Mouse (Mus musculus) retina, adult 2 months (tissue): Measurements from ENCODE around the gene Tnk2.

ENCODE experiments used
- DNase-seq: peaks from one replicate; pipeline ENCODE4 v3.0.0-alpha.2; 2012; ENCODE audit warnings: low read depth, low spot score

Tnk2 gene

DNA sequence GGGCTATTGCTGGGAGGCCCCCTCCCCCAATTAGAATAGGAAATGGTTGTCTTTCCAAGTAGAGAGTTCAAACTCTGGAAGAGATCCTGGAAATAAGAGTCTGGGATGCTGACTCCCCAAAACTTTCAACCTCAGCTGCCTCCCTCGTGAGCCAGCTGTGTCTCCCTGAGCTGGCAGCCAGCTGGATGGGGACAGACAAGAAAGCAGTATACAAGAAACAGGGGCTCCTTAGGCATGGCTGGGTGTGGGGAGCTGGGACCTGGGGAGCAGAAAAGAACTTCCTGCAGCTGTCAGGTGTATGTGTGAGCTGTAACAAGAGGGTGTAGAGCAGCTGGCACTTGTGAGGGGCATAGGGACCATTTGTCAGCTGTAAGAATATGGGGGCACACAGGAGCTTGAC, 16.4 kb downstream of the Tnk2 start:
- DNase-seq = no peak

DNA sequence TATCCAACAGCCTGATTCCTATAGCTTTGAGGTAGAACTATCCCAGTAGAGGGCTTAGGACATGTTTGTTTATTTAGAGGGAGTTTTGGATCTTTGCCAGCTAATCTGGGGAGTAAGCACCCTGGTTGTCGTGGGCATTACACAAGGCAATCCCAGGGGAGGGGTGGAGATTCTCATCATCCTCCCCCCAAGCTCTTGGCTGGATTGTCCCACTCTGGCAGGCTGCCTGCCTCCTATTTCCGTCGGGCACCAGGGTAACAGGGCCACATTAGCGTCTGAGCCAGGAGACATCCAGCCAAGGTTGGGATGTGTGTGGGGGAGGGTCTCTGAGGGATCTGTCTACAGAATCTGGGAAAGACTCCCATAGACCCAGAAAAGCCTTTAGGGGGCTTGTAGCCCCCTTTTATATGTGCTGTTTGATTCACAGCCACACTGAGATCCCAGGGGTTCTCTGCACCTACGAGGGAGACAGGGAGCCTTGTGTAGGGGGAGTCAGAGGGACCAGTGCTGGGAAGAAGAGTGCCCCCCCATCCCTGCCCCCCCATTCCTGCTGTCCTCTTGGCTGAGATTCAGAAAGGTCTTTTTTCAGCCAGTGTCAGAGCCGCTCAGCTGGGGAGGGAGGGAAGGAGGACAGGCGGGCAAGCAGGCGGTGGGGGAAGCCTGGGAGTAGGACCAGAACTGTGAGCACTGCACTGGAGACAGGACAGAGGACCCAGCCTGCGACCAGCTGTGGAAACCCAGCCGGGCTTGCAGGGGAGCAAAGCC, 17.1 kb downstream of the Tnk2 start:
- DNase-seq = no peak

DNA sequence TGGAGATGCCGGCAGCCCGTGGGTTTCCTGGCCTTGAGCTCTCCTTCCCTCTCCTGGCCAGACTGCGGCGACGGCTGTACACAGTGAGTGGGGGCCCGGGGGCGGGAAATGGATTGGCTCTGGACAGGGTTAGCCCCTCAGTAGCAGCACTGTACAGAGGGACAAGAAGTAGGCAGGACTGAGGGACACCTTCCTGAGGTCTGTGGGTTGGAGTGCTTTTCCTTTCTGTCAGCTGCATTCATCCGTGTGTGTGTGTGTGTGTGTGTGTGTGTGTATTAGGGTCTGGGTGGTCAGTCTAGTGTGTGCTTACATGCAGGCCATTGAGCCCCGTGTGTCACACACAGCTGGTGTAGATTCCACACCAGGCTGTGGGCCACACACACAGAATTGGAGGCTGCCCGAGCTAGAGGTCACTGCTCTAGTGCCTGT, 17.8 kb downstream of the Tnk2 start:
- no peak for DNase-seq

DNA sequence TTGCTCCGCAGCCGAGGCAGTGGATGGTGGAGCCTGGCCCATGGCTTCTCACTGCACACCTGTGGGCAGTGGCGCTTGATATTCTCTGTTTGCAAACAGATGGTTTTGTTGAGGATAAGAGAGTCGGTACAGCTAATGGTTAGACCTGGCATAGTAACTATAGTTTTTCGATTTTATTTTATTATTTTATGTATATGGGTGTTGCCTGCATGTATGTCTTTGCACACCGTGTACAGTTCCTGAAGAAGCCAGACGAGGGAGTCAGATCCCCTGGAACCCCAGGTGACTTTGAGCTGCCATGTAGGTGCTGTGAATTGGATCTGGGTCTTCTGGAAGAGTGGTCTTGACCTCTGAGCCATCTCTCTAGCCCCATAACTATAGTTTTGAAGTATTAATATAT, 18.7 kb downstream of the Tnk2 start:
- DNase-seq = no peak

DNA sequence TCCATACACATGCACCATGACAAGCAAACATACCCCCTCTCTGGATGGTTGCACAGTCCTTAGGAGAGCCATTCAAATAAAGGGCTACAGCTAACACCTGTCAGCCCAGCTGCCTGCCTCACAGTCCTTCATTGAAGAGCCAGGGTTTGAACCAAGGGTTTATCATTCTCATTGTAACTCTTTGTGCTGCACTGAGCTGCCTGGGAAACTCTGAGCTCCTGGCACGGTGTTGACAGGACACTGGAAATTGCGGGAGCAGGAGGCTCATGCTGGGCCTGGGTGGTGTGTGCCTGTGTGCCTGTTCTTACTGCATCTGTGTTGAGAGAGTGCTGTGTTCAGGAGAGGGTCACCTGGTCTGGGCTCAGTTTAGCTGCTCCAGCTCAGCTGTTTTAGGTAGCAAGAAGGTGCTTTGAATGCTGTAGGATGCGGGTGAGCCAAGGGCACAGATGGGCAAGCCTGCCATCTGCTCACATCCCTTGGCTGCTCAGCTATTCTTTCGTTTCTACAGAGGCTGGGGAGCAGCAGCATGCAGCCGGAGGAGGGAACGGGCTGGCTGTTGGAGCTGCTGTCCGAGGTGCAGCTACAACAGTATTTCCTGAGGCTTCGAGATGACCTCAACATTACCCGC, 19.7 kb downstream of the Tnk2 start:
- DNase-seq = no peak

DNA sequence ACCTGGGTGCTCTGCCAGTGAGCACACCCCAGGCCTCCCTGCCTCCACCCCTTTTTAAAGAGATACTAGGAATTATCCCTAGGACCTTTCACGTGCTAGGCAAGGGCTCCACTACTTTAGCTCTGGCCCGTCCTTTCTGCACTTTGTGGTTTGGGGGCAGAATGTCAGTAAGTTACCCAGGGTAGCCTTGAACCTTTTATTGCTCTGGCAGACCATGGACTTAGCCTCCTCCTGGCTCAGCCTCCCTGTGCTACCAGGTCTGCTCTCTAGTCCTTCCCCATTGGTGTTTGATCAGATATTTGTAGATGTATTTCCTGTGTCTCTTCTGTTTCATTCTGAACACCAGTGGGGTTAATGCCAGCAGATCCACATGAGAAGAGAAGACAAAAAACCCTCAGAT, 20.5 kb downstream of the Tnk2 start:
- no peak for DNase-seq

DNA sequence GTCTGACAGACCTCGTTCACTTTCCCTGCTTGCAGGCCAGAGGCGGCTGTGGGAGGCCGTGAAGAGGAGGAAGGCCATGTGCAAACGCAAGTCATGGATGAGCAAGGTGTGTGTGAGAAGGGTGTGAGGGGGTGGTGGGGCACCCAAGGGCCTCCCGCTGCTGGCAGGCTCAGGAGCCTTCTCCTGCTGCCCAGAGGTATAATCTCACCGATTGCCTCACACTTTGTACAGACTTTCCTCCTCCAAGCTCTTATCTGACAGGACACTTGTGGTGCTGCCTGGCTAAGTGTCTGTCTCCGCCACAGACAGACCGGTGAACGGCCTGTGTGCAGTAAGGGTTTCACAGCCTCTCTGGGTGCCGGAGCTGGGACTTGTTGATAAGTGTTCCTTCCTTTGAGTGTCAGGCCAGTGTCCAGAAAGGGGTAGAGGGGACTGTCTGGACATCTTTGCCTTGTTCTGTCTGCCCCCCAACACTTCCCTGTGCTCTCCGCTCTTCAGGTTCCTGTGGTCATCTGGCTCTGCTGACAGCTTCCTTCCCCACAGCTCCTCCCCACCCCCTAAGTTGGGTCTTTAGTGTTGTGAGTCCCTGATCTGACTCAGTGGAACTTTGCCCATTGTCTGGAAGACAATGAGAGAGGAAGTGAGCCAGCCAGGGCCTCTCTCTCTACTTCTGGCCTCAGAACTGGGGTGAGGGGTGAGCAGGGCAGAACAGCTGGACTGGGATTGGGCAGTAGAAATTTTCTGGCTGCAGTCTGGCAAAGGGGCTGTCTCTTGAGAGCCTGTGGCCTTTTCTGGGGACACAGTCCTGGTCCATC, 22.4 kb downstream of the Tnk2 start:
- no peak for DNase-seq

DNA sequence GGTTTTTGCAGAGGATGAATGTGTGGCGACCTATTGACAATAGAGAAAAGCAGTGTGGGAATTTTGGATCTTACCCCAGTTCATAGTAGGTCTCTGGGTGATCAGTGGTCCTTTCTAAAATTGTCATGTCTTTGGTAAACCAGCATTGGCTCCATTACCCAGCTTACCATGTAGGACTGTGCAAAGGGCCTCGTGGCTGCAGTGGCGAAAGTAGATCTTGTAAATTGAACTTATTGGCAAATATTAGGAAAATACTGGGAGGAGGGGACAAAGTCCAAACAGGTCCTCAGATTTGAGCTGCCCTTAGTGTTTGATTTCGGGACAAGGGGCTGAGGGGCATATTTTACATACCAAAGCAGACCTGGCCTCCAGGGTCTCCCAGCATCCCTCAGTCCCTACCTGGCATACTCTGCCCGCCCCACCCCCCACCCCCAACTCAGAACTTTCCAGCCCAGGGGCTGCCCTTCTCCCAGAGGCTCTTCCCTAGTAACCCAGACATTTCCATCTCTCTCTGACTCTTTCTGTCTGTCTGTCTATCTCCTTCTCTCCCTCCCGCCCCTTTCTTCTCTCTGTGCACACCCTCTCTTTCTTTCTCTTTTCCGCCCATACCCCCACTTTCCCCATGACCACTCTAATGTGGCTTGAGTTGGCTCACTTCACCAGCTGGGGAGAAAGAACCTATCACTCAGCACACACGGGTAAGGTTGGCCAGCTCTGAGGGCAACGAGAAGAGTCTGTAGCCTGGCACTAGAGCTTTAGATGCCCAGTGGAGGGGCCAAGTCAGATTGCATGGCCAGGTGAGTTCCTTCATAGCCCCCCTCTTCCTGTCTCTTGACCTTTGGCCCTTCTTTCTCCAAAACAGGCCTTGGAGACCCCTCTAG, 23.2 kb downstream of the Tnk2 start:
- DNase-seq = no peak

DNA sequence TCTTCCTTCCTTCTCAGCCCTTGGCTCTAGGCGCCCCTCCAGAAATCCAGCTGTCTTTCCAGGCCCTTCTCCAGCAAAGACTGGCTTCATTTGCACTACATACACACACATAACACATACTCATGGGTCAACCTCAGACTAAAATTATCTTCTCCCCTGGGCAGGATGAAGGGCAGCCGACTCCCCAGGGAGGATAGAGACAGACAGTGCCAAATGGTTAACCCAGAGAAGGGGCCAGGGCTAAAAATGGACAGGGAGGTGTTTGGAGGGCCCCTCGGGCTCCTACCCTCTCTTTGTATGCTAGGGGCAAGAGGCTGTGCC, 23.8 kb downstream of the Tnk2 start:
- DNase-seq = no peak

DNA sequence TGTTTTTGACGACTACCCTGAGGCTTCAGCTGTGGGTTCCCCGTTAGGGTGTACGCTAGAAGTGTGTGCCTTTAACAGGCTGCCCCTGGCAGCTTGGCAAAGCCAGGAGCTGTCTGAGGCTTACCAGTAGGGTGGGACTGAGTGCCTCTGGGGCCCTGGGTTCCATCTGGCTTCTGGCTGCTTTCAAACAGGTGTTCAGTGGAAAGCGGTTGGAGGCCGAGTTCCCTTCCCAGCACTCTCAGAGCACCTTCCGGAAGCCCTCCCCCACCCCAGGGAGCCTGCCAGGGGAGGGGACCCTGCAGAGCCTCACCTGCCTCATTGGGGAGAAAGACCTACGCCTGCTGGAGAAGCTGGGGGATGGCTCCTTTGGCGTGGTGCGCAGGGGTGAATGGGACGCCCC, 24.4 kb downstream of the Tnk2 start:
- DNase-seq = no peak

DNA sequence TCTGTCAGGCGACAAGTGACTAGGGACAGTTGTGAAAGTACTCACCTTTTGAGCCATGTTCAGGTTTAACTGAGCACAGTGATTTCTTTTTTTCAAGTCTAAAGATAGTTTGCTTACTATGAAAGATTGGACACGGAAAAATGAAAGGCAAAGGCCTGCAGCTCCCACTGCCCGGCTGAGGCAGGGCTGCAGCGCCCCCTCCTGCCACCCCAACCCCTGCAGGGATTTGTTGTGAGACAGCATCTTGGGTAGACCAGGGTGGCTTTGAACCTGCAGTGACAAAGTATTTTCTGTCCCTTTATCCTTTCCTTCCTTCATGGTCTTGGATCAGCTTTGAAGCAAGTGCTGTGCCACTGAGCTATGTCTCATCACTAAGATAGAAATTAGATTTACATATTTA, 24.8 kb downstream of the Tnk2 start:
- DNase-seq = no peak

DNA sequence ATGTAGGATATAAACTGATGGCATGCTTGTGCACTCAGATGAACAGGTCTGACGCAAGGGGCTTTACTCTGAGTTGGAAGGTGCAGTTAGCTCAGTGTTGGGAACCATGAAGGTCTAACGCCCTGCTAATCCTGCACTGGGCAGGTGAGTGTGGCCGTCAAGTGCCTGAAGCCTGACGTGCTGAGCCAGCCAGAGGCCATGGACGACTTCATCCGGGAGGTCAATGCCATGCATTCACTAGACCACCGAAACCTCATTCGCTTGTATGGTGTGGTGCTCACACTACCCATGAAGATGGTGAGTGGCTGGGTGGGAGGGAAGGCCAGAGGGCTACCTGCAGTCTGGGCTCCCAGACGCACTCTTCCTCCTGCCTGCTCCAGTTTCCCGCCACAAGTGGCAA, 25.6 kb downstream of the Tnk2 start:
- DNase-seq = no peak

DNA sequence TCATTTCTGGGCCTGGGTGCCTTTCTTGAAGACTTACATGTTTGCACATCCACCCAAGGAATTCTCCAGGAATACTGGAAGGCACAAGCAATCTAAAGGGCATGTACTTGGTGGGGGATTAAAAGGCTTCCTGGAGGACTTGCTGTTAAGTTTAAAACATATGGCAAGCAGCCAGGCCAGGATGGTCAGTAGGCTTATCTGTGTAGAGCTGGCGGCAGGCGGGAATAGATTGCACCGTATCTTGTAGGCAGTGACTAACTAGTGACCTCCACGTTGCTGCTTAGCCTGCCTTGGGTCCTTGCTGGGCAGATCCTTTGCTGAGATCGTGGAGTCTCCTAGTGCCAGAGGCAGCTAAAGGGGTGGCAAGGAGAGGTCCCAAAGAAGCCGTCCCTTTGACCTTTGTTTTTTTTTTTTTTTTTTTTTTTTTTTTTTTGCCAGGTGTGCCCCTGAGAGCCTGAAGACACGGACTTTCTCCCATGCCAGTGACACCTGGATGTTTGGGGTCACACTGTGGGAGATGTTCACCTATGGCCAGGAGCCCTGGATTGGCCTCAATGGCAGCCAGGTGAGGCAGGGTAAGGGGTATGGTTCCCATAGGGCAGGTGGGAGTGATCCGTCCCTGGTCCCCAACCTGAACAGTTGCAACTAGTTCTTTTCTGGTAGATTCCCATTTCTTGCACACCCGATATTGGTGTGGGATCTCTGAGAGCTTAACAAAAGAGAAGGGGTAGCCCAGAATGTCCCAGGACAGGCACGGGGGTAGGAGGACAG, 26.9 kb downstream of the Tnk2 start:
- no peak for DNase-seq

DNA sequence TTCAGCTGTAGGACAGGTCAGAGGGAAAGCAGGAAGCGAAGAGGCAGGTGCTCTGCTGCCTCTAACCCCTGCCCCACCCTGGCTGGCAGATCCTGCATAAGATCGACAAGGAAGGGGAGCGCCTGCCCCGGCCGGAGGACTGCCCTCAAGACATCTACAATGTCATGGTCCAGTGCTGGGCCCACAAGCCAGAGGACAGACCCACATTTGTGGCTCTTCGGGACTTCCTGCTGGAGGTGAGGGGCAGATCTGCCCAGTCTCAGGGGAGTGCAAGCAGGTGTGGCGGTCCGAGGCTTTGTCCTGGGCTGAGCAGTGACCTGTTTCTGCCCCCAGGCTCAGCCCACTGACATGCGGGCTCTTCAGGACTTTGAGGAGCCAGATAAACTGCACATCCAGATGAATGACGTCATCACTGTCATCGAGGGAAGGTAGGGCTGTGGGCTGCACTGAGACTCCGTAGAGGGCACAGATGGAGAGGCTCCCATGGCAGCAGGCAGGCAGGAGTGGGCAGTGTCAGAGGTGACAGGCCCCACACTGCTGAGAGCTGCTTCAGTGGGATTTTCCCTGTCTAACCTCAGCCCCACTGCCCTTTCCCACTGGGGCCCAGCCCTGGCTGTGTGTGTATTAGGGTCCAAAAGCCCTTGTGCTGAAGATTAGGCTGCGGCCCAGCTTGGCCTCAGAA, 27.7 kb downstream of the Tnk2 start:
- no peak for DNase-seq

DNA sequence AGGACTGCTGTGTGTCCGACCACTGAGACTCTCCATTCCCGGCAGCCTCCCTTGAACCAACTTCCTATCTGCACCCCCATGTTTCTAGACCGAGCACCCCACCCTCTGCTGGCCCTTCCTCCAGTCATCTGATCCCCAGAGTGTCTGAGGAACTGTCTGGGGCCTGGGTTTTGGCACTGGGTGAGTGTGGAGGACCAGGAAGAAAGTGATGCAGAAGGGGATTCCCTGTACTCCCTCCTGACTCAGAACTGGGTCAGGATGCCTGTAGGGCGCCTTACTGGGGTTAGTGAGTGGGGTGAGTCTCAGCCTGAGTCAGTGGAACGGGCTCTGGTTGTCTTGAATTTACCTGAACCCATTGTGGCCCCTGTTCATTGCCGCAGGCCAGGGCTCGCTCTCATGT, 28.6 kb downstream of the Tnk2 start:
- DNase-seq = no peak

DNA sequence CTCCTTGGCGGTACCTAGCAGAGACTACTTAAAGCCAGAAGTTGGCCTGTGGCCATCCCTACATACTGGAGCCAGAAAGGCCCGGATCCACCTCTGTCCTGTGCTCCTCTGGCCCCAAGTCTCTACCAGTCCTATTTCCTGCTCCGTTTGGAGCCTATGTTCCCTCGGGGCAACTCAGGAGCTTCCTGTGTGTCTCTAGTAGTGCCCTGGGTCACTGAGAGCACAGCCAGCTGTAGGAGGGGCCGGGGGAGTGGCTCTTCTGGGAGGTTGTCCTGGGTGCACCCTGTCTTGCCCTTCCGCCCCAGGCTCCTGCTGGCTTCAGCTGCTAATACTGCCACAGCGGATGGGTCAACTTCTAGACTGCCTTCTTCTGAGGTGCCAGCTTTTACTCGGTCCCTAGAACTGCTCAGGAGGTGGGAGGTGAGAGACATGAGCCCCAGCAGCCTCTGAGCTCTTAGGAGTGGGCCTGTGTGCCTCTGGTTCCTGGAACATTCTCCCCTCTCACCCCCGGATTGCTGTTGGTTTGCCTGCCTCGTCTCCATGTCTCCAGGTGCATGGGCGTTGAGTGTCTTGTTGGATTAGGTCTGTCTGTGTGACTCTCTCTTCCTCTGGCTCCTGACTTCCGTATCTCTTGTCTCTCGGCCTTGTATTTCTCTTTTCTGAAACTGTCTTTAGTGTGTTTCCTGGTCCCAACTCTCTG, 29.3 kb downstream of the Tnk2 start:
- DNase-seq = no peak

DNA sequence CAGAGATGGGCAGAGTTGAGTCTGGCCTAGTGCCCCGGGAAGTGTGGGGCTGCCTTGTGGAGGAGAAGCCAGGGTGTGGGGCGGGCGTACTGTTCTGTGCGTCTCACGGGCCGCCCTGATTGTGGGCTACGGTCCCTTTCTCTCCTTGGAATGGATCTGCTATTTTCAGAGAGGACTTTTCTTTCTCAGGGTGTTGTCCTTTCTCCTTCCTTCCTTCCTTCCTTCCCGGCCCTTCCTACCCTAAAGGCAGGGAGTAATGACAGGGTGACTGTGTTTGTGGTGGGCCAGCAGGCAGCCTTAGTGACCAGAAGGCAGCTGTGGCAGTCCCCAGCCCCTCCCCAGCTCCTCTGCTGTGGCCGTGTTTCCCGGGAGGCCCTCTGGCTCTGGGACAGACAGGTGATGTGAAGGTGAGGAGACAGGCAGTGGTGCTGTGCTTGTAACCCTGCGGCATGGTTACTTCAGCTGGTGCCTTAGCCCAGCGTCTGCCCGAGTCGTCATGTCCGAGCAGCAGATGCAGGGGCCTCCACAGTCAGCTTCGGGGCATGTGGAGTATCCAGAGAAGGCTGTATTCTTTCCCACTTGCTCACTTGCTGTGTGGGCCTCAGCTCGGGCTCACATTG, 30.6 kb downstream of the Tnk2 start:
- DNase-seq = no peak

DNA sequence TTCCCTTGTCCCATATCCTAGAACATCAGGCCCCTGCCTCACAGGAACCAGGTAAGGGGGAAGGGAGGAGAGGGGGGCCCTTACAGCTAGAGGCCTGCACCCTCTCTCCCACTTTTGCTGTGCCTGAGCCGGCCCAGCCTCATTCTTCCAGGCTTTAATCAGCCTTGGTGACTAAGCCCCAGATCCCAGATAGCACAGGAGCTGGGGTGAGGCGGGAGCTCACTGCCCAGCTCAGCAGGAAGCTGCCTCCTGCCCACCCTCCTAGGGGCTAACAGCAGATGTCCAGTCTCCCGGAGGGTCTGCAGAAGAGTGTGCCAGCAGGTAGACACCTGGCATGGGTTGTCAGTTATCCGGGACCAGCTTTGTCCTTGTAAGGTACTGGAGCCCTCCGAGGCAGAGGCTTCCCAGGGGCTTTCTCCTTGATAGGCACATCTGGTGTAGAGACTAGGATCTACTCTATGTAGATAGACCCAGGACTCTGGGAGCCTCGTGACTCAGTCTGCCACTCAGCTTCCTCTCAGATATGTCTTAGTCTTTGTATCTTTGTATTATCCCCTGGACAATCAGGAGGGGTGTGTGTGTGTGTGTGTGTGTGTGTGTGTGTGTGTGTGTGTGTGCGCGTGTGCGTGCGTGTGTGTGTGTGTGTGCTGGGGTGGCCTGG, 33.5 kb downstream of the Tnk2 start:
- DNase-seq = no peak

DNA sequence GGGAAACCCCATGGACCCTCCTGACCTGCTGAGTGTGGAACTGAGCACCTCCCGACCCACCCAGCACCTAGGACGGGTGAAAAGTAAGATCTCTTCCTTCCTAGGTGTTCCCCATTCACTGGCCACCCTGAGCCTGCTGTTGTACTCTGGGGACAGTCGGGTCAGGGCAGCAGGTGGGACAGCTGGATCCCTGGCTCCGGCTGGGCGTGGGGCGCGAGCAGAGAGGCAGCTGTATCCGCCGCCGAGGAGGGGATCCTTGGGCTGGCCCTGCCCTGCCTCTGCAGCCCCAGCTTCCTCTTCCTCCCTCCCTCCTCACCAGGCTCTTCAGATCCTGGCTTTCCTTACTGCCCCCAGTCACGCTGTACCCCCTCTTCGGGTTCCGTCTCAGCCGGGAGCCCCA, 34.2 kb downstream of the Tnk2 start:
- no peak for DNase-seq
